Mouse (Mus musculus): Measurements from ENCODE around the gene Wdr47.

GRCm38 (mm10) chr3:108689446-108689845, 98.4 kb downstream of the Wdr47 start:
- TF ChIP-seq MAFK (IDR thresholded peaks at IDR 0.05; ENCODE audit: insufficient read depth, low read depth, low read length) (no peak), ZNF384 (IDR thresholded peaks at IDR 0.05; ENCODE audit: low read depth, low read length) (no peak)

All from ES-E14 (cell line).